ENCODE assay signal across 22 mouse cellular contexts in genomic region chr13:6751149-6751548, GRCm38 (mm10).
"Had no signal": no experiment of that assay in that cellular context is flagged by ENCODE, and none has a peak within 500 bp of the region (broad histone marks: within the 10 kb centered on the region; RNA-seq: fewer than 3 reads in every experiment).

No protein-coding gene starts in this region.

- H3K4me1 ChIP-seq: lung, embryonic 15.5 days; megakaryocyte, embryonic 14.5 days; midbrain, embryonic 10.5 days; midbrain, embryonic 12.5 days; neural tube, embryonic 13.5 days; neural tube, embryonic 15.5 days had no signal

- H3K27me3 ChIP-seq: lung, embryonic 15.5 days; megakaryocyte, embryonic 14.5 days; midbrain, embryonic 12.5 days; neural tube, embryonic 13.5 days; neural tube, embryonic 15.5 days had no signal

- H3K36me3 ChIP-seq: lung, embryonic 15.5 days; midbrain, embryonic 10.5 days; midbrain, embryonic 12.5 days; neural tube, embryonic 13.5 days; neural tube, embryonic 15.5 days had no signal

- H3K9ac ChIP-seq: lung, embryonic 15.5 days; midbrain, embryonic 12.5 days; neural tube, embryonic 13.5 days; neural tube, embryonic 15.5 days had no signal

- H3K9me3 ChIP-seq: lung, embryonic 15.5 days; megakaryocyte, embryonic 14.5 days; midbrain, embryonic 10.5 days; midbrain, embryonic 12.5 days; neural tube, embryonic 13.5 days; neural tube, embryonic 15.5 days had no signal

- H3K27ac ChIP-seq: lung, embryonic 15.5 days; macrophage; midbrain, embryonic 10.5 days; midbrain, embryonic 12.5 days; neural tube, embryonic 13.5 days; neural tube, embryonic 15.5 days had no signal

- DNase-seq: lung, adult 2 months; lung, postnatal 14 days; lung, postnatal 36 days; midbrain, embryonic 14.5 days; retina, postnatal 1 day; right cerebral cortex, adult 18-20 months; right cerebral cortex, postnatal 25 days; right cerebral cortex, postnatal 4 days; spleen, adult 18-20 months; thymus, adult 18-20 months; thymus, postnatal 14 days; thymus, postnatal 36 days had no signal

- H3K4me3 ChIP-seq: lung, embryonic 15.5 days; megakaryocyte, embryonic 14.5 days; midbrain, embryonic 10.5 days; midbrain, embryonic 12.5 days; myocyte; neural tube, embryonic 13.5 days; neural tube, embryonic 15.5 days had no signal

- H3K4me2 ChIP-seq: lung, embryonic 15.5 days; midbrain, embryonic 12.5 days; neural tube, embryonic 13.5 days; neural tube, embryonic 15.5 days had no signal

- ATAC-seq: lung, postnatal 0 days; midbrain, embryonic 16.5 days had no signal
